Mouse (Mus musculus) ES-Bruce4 (cell line): ENCODE data around the gene Inip. TPM values are rescaled to one million over a fixed set of nuclear protein-coding genes. Genes with fewer than 3 reads are reported as not detected.

ENCODE experiments used
- H3K27ac ChIP-seq: 2 replicates; pipeline ENCODE4 v1.5.1; 2012; ENCODE audit warnings: low read length, inconsistent platforms; ENCODE audit not compliant: insufficient read depth
- H3K27me3 ChIP-seq: 2 replicates; pipeline ENCODE4 v1.6.1; 2012; ENCODE audit warnings: mild to moderate bottlenecking, low read length, inconsistent platforms; ENCODE audit not compliant: control insufficient read depth, poor library complexity, insufficient read depth, severe bottlenecking
- H3K36me3 ChIP-seq: 2 replicates; pipeline ENCODE4 v1.6.1; 2012; ENCODE audit warnings: inconsistent platforms, mild to moderate bottlenecking, low read length, moderate library complexity; ENCODE audit not compliant: control insufficient read depth, poor library complexity, insufficient read depth, severe bottlenecking
- H3K4me1 ChIP-seq: one replicate; pipeline ENCODE4 v1.8.1; 2011; ENCODE audit warnings: low read length; ENCODE audit not compliant: control insufficient read depth, insufficient read depth
- H3K4me3 ChIP-seq: 2 replicates; pipeline ENCODE4 v1.5.1; 2011; ENCODE audit warnings: low read depth, mild to moderate bottlenecking, low read length
- H3K9ac ChIP-seq: 2 replicates; pipeline ENCODE4 v1.6.1; 2012; ENCODE audit warnings: low read depth, mild to moderate bottlenecking, inconsistent platforms; ENCODE audit not compliant: poor library complexity, severe bottlenecking
- H3K9me3 ChIP-seq: replicated peaks from 2 replicates; pipeline ENCODE4 v1.6.1; 2012; ENCODE audit warnings: mild to moderate bottlenecking, low read length, inconsistent platforms; ENCODE audit not compliant: control insufficient read depth, poor library complexity, insufficient read depth, severe bottlenecking
- CTCF ChIP-seq: IDR thresholded peaks from one replicate; pipeline ENCODE4 v1.8.1; 2011; ENCODE audit warnings: low read depth, low read length
- EP300 ChIP-seq: IDR thresholded peaks from 2 replicates; pipeline ENCODE4 v1.6.1; 2011; ENCODE audit warnings: low read depth, low read length; ENCODE audit not compliant: insufficient read depth
- POLR2A ChIP-seq: IDR thresholded peaks from one replicate; pipeline ENCODE4 v1.8.1; 2011; ENCODE audit warnings: low read length; ENCODE audit not compliant: insufficient read depth
- polyA plus RNA-seq: library from polyadenylated mRNA; stranded (reverse); fragments of >200 nt; gene quantifications from 2 replicates; pipeline ENCODE4 v1.2.4, GENCODE M21; 2011; ENCODE audit warnings: low read depth; ENCODE audit not compliant: missing spikeins, insufficient read depth, insufficient read length

Inip gene
- polyA plus RNA-seq, 1 experiment = 42.3 TPM

DNA sequence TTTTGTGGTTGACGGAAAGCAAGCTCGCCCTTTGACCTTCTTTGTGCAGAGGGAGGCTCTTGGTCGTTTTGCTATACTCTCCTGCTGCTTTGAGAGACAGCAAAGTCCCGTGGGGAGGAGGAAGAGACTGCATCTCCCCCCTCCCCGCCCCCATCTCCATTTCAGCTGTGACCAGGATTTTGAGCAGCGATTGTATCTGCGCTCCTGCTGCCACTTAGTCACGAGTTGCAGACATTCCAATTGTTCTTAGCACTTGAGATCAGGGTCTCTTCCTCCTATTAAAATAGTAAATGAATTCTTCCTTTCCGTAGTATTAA, 5.4 kb upstream of the Inip start:
- TF ChIP-seq POLR2A = no peak
- TF ChIP-seq EP300 = no peak
- no peak for TF ChIP-seq CTCF
- H3K27ac ChIP-seq = no peak overlapping the region
- no peaks in the 10 kb centered on the region for H3K9me3 ChIP-seq
- H3K4me3 ChIP-seq = peak overlapping the region; percentile 79
- no peaks in the 10 kb centered on the region for H3K36me3 ChIP-seq
- peak overlapping the region; percentile 66; the same call in 1 of the 2 replicates for H3K9ac ChIP-seq
- H3K4me1 ChIP-seq = no peaks in the 10 kb centered on the region
- H3K27me3 ChIP-seq = no peaks in the 10 kb centered on the region

DNA sequence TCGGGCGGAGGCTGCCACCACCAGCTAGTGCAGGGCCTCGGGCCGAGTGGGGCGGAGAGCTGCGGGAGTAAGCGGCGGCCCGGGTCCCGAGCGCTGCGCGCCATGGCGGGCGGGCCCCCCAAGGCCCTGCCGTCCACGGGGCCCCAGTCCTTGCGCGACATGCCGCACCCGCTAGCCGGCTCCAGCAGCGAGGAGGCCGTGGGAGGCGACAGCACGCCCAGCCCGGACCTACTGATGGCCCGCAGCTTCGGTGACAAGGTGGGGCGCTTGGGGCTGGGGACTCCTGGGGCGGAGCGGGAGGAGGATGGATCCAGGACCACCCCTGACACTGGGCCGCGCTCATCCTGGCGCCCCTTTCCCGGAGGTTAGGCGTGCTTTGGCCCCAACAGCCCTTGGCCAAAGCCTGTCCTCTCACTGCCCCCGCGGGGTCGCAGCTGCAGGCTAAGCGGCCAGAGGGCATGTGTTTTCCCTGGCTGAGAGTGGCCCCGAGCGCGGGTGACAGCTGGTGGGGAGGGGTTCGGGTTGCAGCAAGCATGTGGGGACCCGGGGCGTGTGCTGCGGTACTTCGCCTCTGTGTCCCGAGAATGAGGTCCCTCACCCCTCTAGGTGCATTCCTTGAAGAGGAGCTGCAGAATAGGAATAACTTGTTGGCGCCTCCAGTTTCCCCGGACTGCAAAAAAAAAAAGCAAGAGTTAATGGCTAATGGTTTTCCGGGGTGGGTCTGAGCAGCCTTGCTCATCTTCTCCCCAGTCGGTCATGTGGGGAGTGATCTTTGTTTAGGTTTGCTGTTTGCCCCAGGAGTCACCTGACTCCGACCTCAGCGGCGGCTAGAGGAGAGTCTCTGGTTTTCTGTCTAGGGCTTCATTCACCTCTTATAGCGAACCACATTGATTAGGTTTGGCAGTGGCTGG, 4.8 kb upstream of the Inip start:
- H3K36me3 ChIP-seq = no peaks in the 10 kb centered on the region
- H3K27ac ChIP-seq = no peak overlapping the region
- H3K9me3 ChIP-seq = no peaks in the 10 kb centered on the region
- H3K4me3 ChIP-seq = peak overlapping the region; percentile 79
- TF ChIP-seq EP300 = no peak
- TF ChIP-seq POLR2A = no peak
- no peak for TF ChIP-seq CTCF
- no peaks in the 10 kb centered on the region for H3K4me1 ChIP-seq
- H3K9ac ChIP-seq = peak overlapping the region; percentile 66
- H3K27me3 ChIP-seq = no peaks in the 10 kb centered on the region

DNA sequence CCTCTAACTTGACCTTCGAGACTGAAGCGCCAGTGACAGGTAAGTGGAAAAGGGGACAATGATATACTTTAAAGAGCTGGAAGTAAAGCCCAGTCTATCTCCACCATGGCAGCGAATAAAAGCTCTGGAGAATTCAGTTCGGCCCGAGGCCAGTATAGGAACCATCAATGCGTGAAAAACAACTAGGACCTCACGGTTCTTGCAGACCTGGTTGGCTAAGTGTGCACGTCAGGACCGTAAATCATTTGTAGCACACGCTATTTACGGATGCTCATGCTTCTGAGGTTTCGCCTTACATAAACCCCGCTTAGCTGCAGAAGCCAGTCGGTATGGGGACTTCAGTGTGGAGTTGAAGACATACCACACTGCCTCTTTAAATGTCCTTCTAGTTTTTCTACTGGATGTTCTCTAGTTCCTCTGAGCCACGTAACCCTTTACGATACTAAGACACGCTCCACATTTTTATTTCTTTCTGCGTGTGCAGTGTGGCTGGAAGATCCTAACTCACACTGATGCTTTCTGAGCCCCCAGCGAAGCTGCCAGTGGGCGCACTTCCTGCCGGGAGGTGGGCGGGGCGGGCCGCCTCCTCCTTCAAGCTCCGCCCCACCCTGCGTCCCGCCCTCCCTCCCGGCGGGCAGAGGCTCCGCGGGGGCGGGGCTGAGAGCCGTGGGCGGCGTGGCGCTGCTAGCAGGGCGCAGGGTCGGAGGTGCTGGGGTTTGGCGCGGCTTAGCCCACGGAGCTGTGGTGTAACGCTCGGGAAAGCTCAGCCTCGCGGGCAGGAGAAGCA, 4.0 kb upstream of the Inip start, which contains the start of gene Snx30:
Gene Snx30 (plus strand): TSS at position 660 of the 787 bp plus-strand sequence.
- H3K4me1 ChIP-seq = no peaks in the 10 kb centered on the region

DNA sequence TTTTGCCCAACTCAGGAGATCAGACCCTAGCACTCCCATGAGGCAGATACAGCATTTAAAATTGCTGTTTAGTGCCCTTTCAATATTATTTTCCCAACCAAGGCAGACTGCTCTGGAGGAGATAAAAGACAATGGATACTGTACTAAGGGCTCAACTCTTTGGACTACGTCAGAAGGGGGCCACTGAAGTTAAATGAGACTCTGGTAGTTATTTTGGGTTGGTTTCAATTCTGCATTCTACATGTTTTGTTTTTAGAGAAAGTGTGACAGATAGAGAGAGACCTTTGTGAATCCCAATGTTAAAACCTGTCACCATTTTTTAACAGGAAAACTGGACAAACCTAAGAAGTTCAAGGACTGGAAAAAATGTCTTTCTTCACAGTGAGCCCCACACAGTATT, 3.4 kb upstream of the Inip start:
- TF ChIP-seq CTCF = no peak
- H3K27me3 ChIP-seq = no peaks in the 10 kb centered on the region
- no peak overlapping the region for H3K27ac ChIP-seq
- H3K4me1 ChIP-seq = no peaks in the 10 kb centered on the region
- H3K4me3 ChIP-seq = no peak overlapping the region
- H3K9me3 ChIP-seq = no peaks in the 10 kb centered on the region
- H3K36me3 ChIP-seq = no peaks in the 10 kb centered on the region
- H3K9ac ChIP-seq = no peak overlapping the region

More for the DNA sequence above, 4.0 kb upstream of the Inip start, which contains the start of gene Snx30:
- no peaks in the 10 kb centered on the region for H3K27me3 ChIP-seq
- H3K36me3 ChIP-seq = no peaks in the 10 kb centered on the region
- TF ChIP-seq POLR2A (peak; percentile 83), CTCF (no peak)
- peak within 1 kb of the TSS; percentile 79 for H3K4me3 ChIP-seq
- peak within 1 kb of the TSS; percentile 66 for H3K9ac ChIP-seq
- no peaks in the 10 kb centered on the region for H3K9me3 ChIP-seq
- no peak within 1 kb of the TSS for H3K27ac ChIP-seq

DNA sequence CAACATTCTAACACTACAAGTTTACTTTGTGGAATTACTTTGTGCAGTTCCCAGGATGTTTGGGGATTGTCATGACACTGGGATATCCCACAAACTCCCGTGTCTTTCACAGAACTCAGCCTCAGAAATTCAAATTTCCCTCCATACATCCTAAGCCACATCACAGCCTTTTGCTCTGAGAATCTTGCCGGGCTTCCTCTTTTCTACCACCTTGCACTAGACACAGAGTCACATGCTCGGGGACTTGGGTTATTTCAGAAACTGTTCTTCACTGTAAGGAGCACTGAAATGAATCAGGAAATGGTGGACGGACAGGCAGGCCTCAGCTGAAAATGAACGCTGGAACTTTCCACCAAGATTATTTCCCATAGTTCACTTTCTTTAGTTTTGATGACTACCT, 2.0 kb upstream of the Inip start:
- Histone ChIP-seq H3K9me3 (no peaks in the 10 kb centered on the region), H3K9ac (no peak overlapping the region), H3K4me3 (no peak overlapping the region), H3K4me1 (no peaks in the 10 kb centered on the region), H3K27ac (no peak overlapping the region), H3K27me3 (no peaks in the 10 kb centered on the region), H3K36me3 (no peaks in the 10 kb centered on the region)
- no peak for TF ChIP-seq EP300
- no peak for TF ChIP-seq CTCF
- TF ChIP-seq POLR2A = no peak

DNA sequence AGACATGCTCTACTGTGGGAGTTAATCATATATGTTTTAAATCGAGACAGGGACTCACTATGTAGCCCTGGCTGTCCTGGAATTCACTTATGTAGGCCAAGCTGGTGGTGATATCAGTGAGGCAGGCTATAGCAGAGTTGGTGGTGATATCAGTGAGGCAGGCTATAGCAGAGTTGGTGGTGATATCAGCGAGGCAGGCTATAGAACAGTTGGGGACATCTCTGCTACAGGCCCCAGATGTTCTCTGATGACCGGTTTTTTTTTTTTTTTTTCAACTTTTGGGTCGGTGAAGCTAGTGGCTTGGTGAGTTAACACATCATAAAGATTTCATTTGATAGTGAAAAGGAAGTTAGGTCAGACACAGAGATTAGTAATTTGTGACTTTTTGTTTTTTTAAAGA, 1.4 kb upstream of the Inip start:
- Histone ChIP-seq H3K27ac (no peak overlapping the region), H3K9ac (no peak overlapping the region), H3K4me1 (no peaks in the 10 kb centered on the region), H3K36me3 (no peaks in the 10 kb centered on the region), H3K9me3 (no peaks in the 10 kb centered on the region), H3K27me3 (no peaks in the 10 kb centered on the region), H3K4me3 (no peak overlapping the region)
- no peak for TF ChIP-seq CTCF
- TF ChIP-seq EP300 = no peak
- TF ChIP-seq POLR2A = no peak
